Mouse (Mus musculus) left cerebral cortex, adult 2 months (tissue): Measurements from ENCODE around the gene Ercc8. TPM values are rescaled to one million over a fixed set of nuclear protein-coding genes. Genes with fewer than 3 reads are reported as not detected.

ENCODE experiments used
- DNase-seq, 2 experiments: peaks; one replicate each; pipeline ENCODE4 v3.0.0; 2021 to 2022; ENCODE audit warnings: low spot score in 2 of 2, mixed read lengths in 1 of 2; ENCODE audit errors: extremely low spot score in 1 of 2
- H3K27ac ChIP-seq: fragments of 200-600 bp; 2 replicates; pipeline ENCODE4 v1.8.1; 2022
- H3K4me3 ChIP-seq: fragments of 200-600 bp; 2 replicates; pipeline ENCODE4 v1.8.1; 2022
- CTCF ChIP-seq: fragments of 200-600 bp; IDR thresholded peaks from 2 replicates; pipeline ENCODE4 v1.8.1; 2022; ENCODE audit warnings: antibody characterized with exemption, mild to moderate bottlenecking, moderate library complexity
- intact Hi-C: fragments of 180-260 bp; cut with DNase I; formaldehyde crosslinking; loops from one replicate; pipeline ENCODE4 v1.15.1; 2025
- long read RNA-seq, 2 experiments: library from polyadenylated mRNA; stranded (forward); transcript quantifications; one replicate each; pipeline ENCODE4 v2.0.0; 2021; ENCODE audit warnings: borderline mapping rate in 2 of 2
- total RNA-seq, 2 experiments: library from RNA; stranded (reverse); gene quantifications; 2 replicates each; pipeline ENCODE4 v1.2.3; 2021

The Ercc8 gene
- total RNA-seq: 10 to 100 TPM; 17.5 to 19.9 TPM
- long read RNA-seq, experiment 1, partial matches to known transcripts: 0 of 7 reads
- long read RNA-seq, experiment 1, other reads (novel, unspliced or antisense): 2 of 7 reads
- long read RNA-seq, experiment 2, partial matches to known transcripts: 0 of 8 reads
- long read RNA-seq, experiment 2, other reads (novel, unspliced or antisense): 3 of 8 reads

- DNase-seq: peak; percentile 96 to 98
- TF ChIP-seq CTCF: no peak
- Histone ChIP-seq H3K4me3 (peak within 1 kb of the TSS; percentile 73), H3K27ac (peak within 1 kb of the TSS; percentile 70)
- intact Hi-C loops: loop anchor here (10.0 kb wide), 1 partner anchor 394 kb away; no protein-coding TSS in a partner anchor
Observed at GRCm38 (mm10) chr13:108158465-108159240, at the start of gene Ercc8, which contains the start of gene Ndufaf2. Gene Ercc8, plus strand, starts transcription at chr13:108158731. Gene Ndufaf2, minus strand, starts transcription at chr13:108158623.

DNA sequence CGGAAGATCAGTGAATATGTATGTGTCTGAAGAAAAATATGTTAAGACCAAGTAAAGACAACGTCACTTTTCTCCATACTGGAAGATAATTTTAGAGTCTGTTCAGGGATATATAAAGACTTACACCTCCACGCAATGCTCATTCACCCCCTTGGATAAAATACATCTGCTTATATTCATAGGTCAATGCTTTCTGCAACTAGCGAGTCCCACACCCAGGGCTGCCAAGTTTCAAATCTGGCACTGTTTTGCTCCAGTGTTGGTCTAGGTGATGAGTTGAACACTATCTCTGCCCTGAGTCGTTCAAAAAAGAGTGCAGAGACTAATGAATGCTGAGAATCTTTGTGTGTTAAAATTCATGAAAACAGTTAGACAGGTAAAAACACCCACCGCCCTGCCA, 47.6 kb upstream of the Ercc8 start:
- TF ChIP-seq CTCF: no peak
- intact Hi-C loops: no loop called here
- Histone ChIP-seq H3K27ac (no peak overlapping the region), H3K4me3 (no peak overlapping the region)
- DNase-seq: no peak

- no peak overlapping the region for H3K4me3 ChIP-seq
- intact Hi-C loops: no loop called here
- H3K27ac ChIP-seq: no peak overlapping the region
- no peak for TF ChIP-seq CTCF
- no peak for DNase-seq
Observed at GRCm38 (mm10) chr13:108113536-108113935, 45.0 kb upstream of the Ercc8 start.

- no peak overlapping the region for H3K27ac ChIP-seq
- no peak for TF ChIP-seq CTCF
- no peak overlapping the region for H3K4me3 ChIP-seq
- DNase-seq: no peak
- intact Hi-C loops: no loop called here
Observed at GRCm38 (mm10) chr13:108114257-108114656, 44.3 kb upstream of the Ercc8 start.

- Histone ChIP-seq H3K27ac (no peak overlapping the region), H3K4me3 (no peak overlapping the region)
- intact Hi-C loops: no loop called here
- DNase-seq: no peak
- no peak for TF ChIP-seq CTCF
Observed at GRCm38 (mm10) chr13:108117654-108118053, 40.9 kb upstream of the Ercc8 start.

- no peak for DNase-seq
- no peak for TF ChIP-seq CTCF
- no peak overlapping the region for H3K4me3 ChIP-seq
- H3K27ac ChIP-seq: no peak overlapping the region
- intact Hi-C loops: no loop called here
Observed at GRCm38 (mm10) chr13:108118188-108118587, 40.3 kb upstream of the Ercc8 start.

DNA sequence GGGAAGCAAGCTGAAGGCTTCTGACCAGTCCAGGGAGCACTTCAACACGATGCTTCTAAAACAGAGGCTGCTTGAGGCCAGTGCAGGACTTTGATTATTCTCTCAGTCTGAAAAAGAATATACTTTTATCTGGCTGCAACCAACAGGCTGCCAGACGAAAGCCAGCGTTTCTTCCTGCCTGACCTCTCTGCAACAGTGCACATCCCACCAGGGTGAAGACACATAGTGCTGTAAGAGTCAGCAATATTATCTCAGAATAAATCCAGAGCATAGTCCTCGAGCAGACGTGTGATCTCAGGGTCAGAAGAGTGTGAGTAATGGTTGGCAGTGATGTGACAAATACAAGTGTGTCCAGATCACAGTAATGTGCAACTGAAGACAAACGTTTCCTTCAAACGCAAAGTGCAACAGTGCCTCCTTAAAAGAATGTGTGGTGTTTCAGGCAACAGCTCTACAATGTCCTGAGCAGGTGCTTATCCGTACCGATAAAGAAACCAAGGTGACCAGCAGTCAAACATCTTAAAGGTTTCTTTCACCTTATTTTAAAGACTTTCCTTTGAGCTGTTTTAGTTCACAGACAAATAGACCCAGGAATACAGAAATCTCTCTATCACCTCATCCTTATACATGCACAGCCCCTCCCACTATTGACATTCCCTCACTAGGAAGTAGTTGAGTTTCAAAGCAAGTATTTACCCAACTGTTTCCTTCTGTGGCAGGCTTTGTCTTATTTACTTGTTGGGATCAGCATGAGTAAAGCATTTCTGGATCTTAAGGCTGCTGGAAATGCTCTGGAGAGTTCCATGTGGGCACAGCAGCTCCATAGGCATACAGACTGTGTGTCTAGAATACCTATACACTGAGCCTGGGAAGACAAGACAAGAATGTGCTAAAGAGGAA, 38.9 kb upstream of the Ercc8 start:
- DNase-seq: no peak
- no peak overlapping the region for H3K27ac ChIP-seq
- intact Hi-C loops: no loop called here
- H3K4me3 ChIP-seq: no peak overlapping the region
- no peak for TF ChIP-seq CTCF

DNA sequence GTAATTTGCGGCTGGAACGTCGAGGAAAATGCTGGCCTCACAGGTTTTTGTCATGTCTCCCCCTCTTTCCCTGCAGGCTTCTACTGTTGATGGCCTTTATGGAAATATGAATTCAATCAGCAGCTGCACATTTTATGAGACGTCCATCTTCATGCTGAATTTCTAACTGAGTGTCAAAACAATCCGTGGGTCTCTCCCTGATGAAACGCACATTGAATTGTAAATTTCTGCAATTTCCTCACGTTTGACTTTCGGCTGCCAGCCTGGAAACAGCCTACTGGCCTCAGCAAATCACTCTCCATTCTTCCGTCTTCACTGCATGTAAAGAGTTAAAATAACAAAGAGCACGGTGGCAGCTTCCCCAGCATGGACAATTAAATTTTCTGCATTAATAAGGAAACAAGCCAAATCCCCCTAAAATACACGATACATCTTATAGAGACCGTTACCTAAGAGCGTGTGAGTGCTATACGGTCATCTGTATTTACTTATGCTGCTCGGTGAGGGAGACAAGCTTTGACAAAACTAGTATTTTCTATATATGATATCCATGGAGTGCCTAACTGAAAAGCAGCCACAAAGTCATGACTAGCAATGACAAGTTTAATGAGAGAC, 35.3 kb upstream of the Ercc8 start:
- DNase-seq: no peak
- TF ChIP-seq CTCF: no peak
- H3K4me3 ChIP-seq: no peak overlapping the region
- H3K27ac ChIP-seq: no peak overlapping the region
- intact Hi-C loops: no loop called here

- no peak overlapping the region for H3K27ac ChIP-seq
- no peak overlapping the region for H3K4me3 ChIP-seq
- TF ChIP-seq CTCF: no peak
- intact Hi-C loops: no loop called here
- no peak for DNase-seq
Observed at GRCm38 (mm10) chr13:108124096-108124495, 34.4 kb upstream of the Ercc8 start.

DNA sequence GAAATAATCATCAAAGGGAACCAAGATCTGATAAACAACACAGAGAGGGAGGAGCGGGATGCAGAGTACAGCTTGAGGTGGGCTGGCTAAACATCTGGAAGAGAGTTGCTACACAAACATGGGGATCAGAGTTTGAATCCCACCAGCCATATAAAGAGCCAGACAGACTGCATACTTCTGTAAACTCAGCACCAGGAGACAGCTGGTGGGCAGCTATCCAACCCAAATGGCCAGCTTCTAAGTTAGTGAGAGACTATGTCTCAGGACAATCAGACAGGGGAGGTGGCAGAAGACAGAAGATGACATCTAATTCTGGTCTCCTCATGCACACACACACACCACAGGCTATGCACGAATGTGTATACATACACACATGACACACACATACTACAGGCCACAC, 32.3 kb upstream of the Ercc8 start:
- intact Hi-C loops: no loop called here
- no peak for DNase-seq

DNA sequence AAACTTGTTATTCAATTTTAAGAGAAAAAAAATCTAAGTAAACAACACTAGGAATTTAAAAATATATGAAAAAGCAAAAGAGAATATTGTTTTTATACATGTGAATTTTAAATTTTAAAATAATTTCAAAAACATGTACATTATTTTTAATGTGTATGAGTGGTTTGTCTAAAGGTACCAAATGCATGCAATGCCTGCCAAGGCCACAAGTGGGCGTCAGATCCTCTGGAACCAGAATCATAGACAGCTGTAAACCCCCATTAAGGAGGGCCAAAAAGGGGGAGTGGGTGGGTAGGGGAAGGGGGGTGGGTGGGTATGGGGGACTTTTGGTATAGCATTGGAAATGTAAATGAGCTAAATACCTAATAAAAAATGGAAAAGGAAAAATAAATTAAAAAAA, 31.4 kb upstream of the Ercc8 start:
- peak in 1 of 2 experiments; percentile 29 for DNase-seq
- no peak overlapping the region for H3K27ac ChIP-seq
- TF ChIP-seq CTCF: peak; percentile 58
- no peak overlapping the region for H3K4me3 ChIP-seq
- intact Hi-C loops: no loop called here

More for the DNA sequence above, 32.3 kb upstream of the Ercc8 start:
- no peak overlapping the region for H3K27ac ChIP-seq
- H3K4me3 ChIP-seq: no peak overlapping the region
- no peak for TF ChIP-seq CTCF
